Mouse (Mus musculus) limb, embryonic 14.5 days (tissue): ENCODE data around the gene P2ry14. TPM values are rescaled to one million over a fixed set of nuclear protein-coding genes. Genes with fewer than 3 reads are reported as not detected.
"Not testable (repeated sequence)": the region's sequence is repeated elsewhere in the genome, so short reads cannot be mapped to it uniquely, and the experiment has no call there.

Experiments
- ATAC-seq: fragments of 200-750 bp; cut with Nextera tagmentation; 2 replicates; pipeline ENCODE4 v1.8.0; 2017; ENCODE audit warnings: low read depth, moderate number of reproducible peaks, moderate TSS enrichment; ENCODE audit not compliant: low FRiP score
- DNase-seq: peaks from one replicate; pipeline ENCODE4 v3.0.0-alpha.2; 2015; ENCODE audit warnings: low spot score
- H3K27ac ChIP-seq: fragments of 300-500 bp; sonication (generic); replicated peaks from 2 replicates; pipeline ENCODE4 v1.5.1; 2014; ENCODE audit warnings: low read depth, mild to moderate bottlenecking, low read length, moderate library complexity, mixed read lengths
- H3K27me3 ChIP-seq: fragments of 300-500 bp; sonication (generic); 2 replicates; pipeline ENCODE4 v1.6.1; 2014; ENCODE audit warnings: low read length, mixed read lengths; ENCODE audit not compliant: control insufficient read depth, insufficient read depth
- H3K36me3 ChIP-seq: fragments of 300-500 bp; sonication (generic); 2 replicates; pipeline ENCODE4 v1.6.1; 2014; ENCODE audit warnings: mild to moderate bottlenecking, low read length, moderate library complexity, mixed read lengths; ENCODE audit not compliant: control insufficient read depth, insufficient read depth
- H3K4me1 ChIP-seq: fragments of 300-500 bp; sonication (generic); 2 replicates; pipeline ENCODE4 v1.6.1; 2014; ENCODE audit warnings: antibody characterized with exemption, low read length, mixed read lengths; ENCODE audit not compliant: control insufficient read depth, insufficient read depth
- H3K4me2 ChIP-seq: fragments of 300-500 bp; sonication (generic); replicated peaks from 2 replicates; pipeline ENCODE4 v1.6.1; 2014; ENCODE audit warnings: low read depth, mild to moderate bottlenecking, low read length, moderate library complexity; ENCODE audit not compliant: severe bottlenecking
- H3K4me3 ChIP-seq: fragments of 300-500 bp; sonication (generic); replicated peaks from 2 replicates; pipeline ENCODE4 v1.5.1; 2014; ENCODE audit warnings: low read length
- H3K9ac ChIP-seq: fragments of 300-500 bp; sonication (generic); 2 replicates; pipeline ENCODE4 v1.6.1; 2014; ENCODE audit warnings: mild to moderate bottlenecking, low read depth, low read length, moderate library complexity; ENCODE audit not compliant: severe bottlenecking
- H3K9me3 ChIP-seq: fragments of 300-500 bp; sonication (generic); 2 replicates; pipeline ENCODE4 v1.6.1; 2016; ENCODE audit warnings: low read length; ENCODE audit not compliant: control insufficient read depth
- POLR2A ChIP-seq: fragments of 200-500 bp; IDR thresholded peaks from 2 replicates; pipeline ENCODE4 v1.8.0; 2012; ENCODE audit warnings: inconsistent platforms, mild to moderate bottlenecking, moderate library complexity, borderline replicate concordance; ENCODE audit not compliant: insufficient read depth, insufficient read length; ENCODE audit errors: extremely low read depth
- WGBS: fragments of 180-500 bp; shearing (Covaris S2); extraction: QIAGEN DNeasy Blood & Tissue Kit; methylation state at CpG from one replicate; pipeline ENCODE4 v1.1.7; 2014; 5-methylcytosine and 5-hydroxymethylcytosine counted together
- polyA plus RNA-seq, 2 experiments: library from polyadenylated mRNA; depleted of rRNA in 1 of 2; stranded (reverse) in 1 of 2; unstranded in 1 of 2; fragments of >200 nt; fragmentation: Nextera tagmentation in 1 of 2; extraction: Ambion mirVana in 1 of 2; gene quantifications; 2 replicates each; pipeline versions ENCODE4 v1.2.1 to v1.2.3; 2012 to 2014

P2ry14 gene
- polyA plus RNA-seq, 2 experiments = 0.36 to 1.8 TPM

- DNase-seq (no peak), ATAC-seq (no peak)
- Histone ChIP-seq H3K4me2 (no peak overlapping the region), H3K9me3 (no peaks in the 10 kb centered on the region), H3K27ac (no peak overlapping the region), H3K36me3 (no peaks in the 10 kb centered on the region), H3K4me1 (no peaks in the 10 kb centered on the region), H3K4me3 (no peak overlapping the region), H3K27me3 (no peaks in the 10 kb centered on the region), H3K9ac (no peak overlapping the region)
- TF ChIP-seq POLR2A = no peak
- 38% methylated on average over 5 of the region's 5 CpGs for WGBS
Measured at GRCm38 (mm10) chr3:59145194-59145593, 8.2 kb downstream of the P2ry14 start.

GRCm38 (mm10) chr3:59141507-59142305 lies 11.7 kb downstream of the P2ry14 start:
- no peaks in the 10 kb centered on the region for H3K9me3 ChIP-seq
- no peaks in the 10 kb centered on the region for H3K4me1 ChIP-seq
- ATAC-seq = no peak
- no peaks in the 10 kb centered on the region for H3K36me3 ChIP-seq
- no peak overlapping the region for H3K4me3 ChIP-seq
- no peak overlapping the region for H3K27ac ChIP-seq
- WGBS = 77% methylated on average over 8 of the region's 8 CpGs
- H3K4me2 ChIP-seq = no peak overlapping the region
- DNase-seq = no peak
- no peaks in the 10 kb centered on the region for H3K27me3 ChIP-seq
- no peak for TF ChIP-seq POLR2A
- no peak overlapping the region for H3K9ac ChIP-seq

- not testable (repeated sequence) for H3K36me3 ChIP-seq, H3K27ac ChIP-seq, H3K4me1 ChIP-seq, H3K4me3 ChIP-seq, ATAC-seq, H3K4me2 ChIP-seq, H3K9ac ChIP-seq, H3K27me3 ChIP-seq, DNase-seq, H3K9me3 ChIP-seq
- 85% methylated on average over 4 of the region's 4 CpGs for WGBS
Measured at GRCm38 (mm10) chr3:59140941-59141340, 12.5 kb downstream of the P2ry14 start.

- Histone ChIP-seq H3K9ac (no peak overlapping the region), H3K4me1 (no peaks in the 10 kb centered on the region), H3K9me3 (no peaks in the 10 kb centered on the region), H3K4me2 (no peak overlapping the region), H3K36me3 (no peaks in the 10 kb centered on the region), H3K27me3 (no peaks in the 10 kb centered on the region), H3K27ac (no peak overlapping the region), H3K4me3 (no peak overlapping the region)
- WGBS = 56% methylated on average over 2 of the region's 2 CpGs
- ATAC-seq = no peak
- no peak for TF ChIP-seq POLR2A
- no peak for DNase-seq
Measured at GRCm38 (mm10) chr3:59140115-59140514, 13.3 kb downstream of the P2ry14 start.

GRCm38 (mm10) chr3:59139651-59140051 lies 13.8 kb downstream of the P2ry14 start:
- no peak for DNase-seq
- H3K4me2 ChIP-seq = no peak overlapping the region
- no peak overlapping the region for H3K27ac ChIP-seq
- H3K36me3 ChIP-seq = no peaks in the 10 kb centered on the region
- H3K4me1 ChIP-seq = no peaks in the 10 kb centered on the region
- no peak for ATAC-seq
- no peaks in the 10 kb centered on the region for H3K9me3 ChIP-seq
- TF ChIP-seq POLR2A = no peak
- no peak overlapping the region for H3K4me3 ChIP-seq
- H3K27me3 ChIP-seq = no peaks in the 10 kb centered on the region
- H3K9ac ChIP-seq = no peak overlapping the region

GRCm38 (mm10) chr3:59138946-59139468 lies 14.4 kb downstream of the P2ry14 start:
- Histone ChIP-seq H3K27ac (no peak overlapping the region), H3K4me3 (no peak overlapping the region), H3K4me2 (no peak overlapping the region), H3K9ac (no peak overlapping the region), H3K9me3 (no peaks in the 10 kb centered on the region), H3K36me3 (no peaks in the 10 kb centered on the region), H3K27me3 (no peaks in the 10 kb centered on the region), H3K4me1 (no peaks in the 10 kb centered on the region)
- ATAC-seq = no peak
- DNase-seq = no peak
- no peak for TF ChIP-seq POLR2A
- WGBS = 64% methylated on average over 12 of the region's 12 CpGs
